Mouse (Mus musculus) kidney, postnatal 0 days (tissue): Measurements from ENCODE around the gene Mapk10. TPM values are rescaled to one million over a fixed set of nuclear protein-coding genes. Genes with fewer than 3 reads are reported as not detected.

ENCODE experiments used
- ATAC-seq: fragments of 200-750 bp; cut with Nextera tagmentation; replicated peaks from 2 replicates; pipeline ENCODE4 v1.8.0; 2017; ENCODE audit warnings: low read depth, moderate number of reproducible peaks, moderate TSS enrichment, moderate library complexity; ENCODE audit not compliant: low FRiP score
- DNase-seq: peaks from one replicate; pipeline ENCODE4 v3.0.0-alpha.2; 2016; ENCODE audit warnings: low spot score
- H3K27ac ChIP-seq: fragments of 300-500 bp; sonication (generic); 2 replicates; pipeline ENCODE4 v1.5.1; 2014; ENCODE audit warnings: mild to moderate bottlenecking
- H3K27me3 ChIP-seq: fragments of 300-500 bp; sonication (generic); 2 replicates; pipeline ENCODE4 v1.6.1; 2014; ENCODE audit warnings: low read length, mixed read lengths; ENCODE audit not compliant: insufficient read depth
- H3K36me3 ChIP-seq: fragments of 300-500 bp; sonication (generic); 2 replicates; pipeline ENCODE4 v1.6.1; 2014; ENCODE audit warnings: low read length, mixed read lengths; ENCODE audit not compliant: insufficient read depth
- H3K4me1 ChIP-seq: fragments of 300-500 bp; sonication (generic); replicated peaks from 2 replicates; pipeline ENCODE4 v1.6.1; 2014; ENCODE audit warnings: antibody characterized with exemption, low read length, mixed read lengths; ENCODE audit not compliant: insufficient read depth
- H3K4me2 ChIP-seq: fragments of 300-500 bp; sonication (generic); 2 replicates; pipeline ENCODE4 v1.6.1; 2014; ENCODE audit warnings: mild to moderate bottlenecking, low read length, moderate library complexity, mixed read lengths
- H3K4me3 ChIP-seq: fragments of 300-500 bp; sonication (generic); replicated peaks from 2 replicates; pipeline ENCODE4 v1.5.1; 2014; ENCODE audit warnings: low read depth, low read length
- H3K9ac ChIP-seq: fragments of 300-500 bp; sonication (generic); 2 replicates; pipeline ENCODE4 v1.6.1; 2014; ENCODE audit warnings: low read depth, low read length
- H3K9me3 ChIP-seq: fragments of 300-500 bp; sonication (generic); replicated peaks from 2 replicates; pipeline ENCODE4 v1.6.1; 2016; ENCODE audit warnings: low read length, inconsistent platforms, mixed read lengths
- CTCF ChIP-seq: IDR thresholded peaks from 2 replicates; pipeline ENCODE4 v1.5.1; 2016; ENCODE audit warnings: antibody characterized with exemption, low read depth, mild to moderate bottlenecking, moderate library complexity
- WGBS: fragments of 180-500 bp; shearing (Covaris S2); extraction: QIAGEN DNeasy Blood & Tissue Kit; methylation state at CpG from one replicate; pipeline ENCODE4 v1.1.7; 2014; 5-methylcytosine and 5-hydroxymethylcytosine counted together
- polyA plus RNA-seq: library from polyadenylated mRNA; unstranded; fragments of >200 nt; fragmentation: Nextera tagmentation; extraction: Ambion mirVana; gene quantifications from 2 replicates; pipeline ENCODE4 v1.2.1, GENCODE M21; 2015

The Mapk10 gene
- polyA plus RNA-seq, 1 experiment from 2014 or later = 0.41 TPM

GRCm38 (mm10) chr5:103020954-103021353 is 190.2 kb downstream of the Mapk10 start:
- Histone ChIP-seq H3K4me2 (no peak overlapping the region), H3K36me3 (no peaks in the 10 kb centered on the region), H3K9ac (no peak overlapping the region), H3K9me3 (no peaks in the 10 kb centered on the region), H3K4me1 (no peaks in the 10 kb centered on the region), H3K4me3 (no peak overlapping the region), H3K27ac (no peak overlapping the region), H3K27me3 (no peaks in the 10 kb centered on the region)
- ATAC-seq (no peak), DNase-seq (no peak)
- WGBS = 53% methylated on average over 3 of the region's 3 CpGs
- no peak for TF ChIP-seq CTCF

GRCm38 (mm10) chr5:103020127-103020526 is 191.0 kb downstream of the Mapk10 start:
- no peak for ATAC-seq

GRCm38 (mm10) chr5:103017637-103018036 is 193.5 kb downstream of the Mapk10 start:
- no peaks in the 10 kb centered on the region for H3K4me1 ChIP-seq
- H3K4me2 ChIP-seq = no peak overlapping the region
- WGBS = 76% methylated on average over 7 of the region's 7 CpGs
- no peaks in the 10 kb centered on the region for H3K27me3 ChIP-seq
- H3K9me3 ChIP-seq = no peaks in the 10 kb centered on the region
- H3K36me3 ChIP-seq = no peaks in the 10 kb centered on the region
- H3K27ac ChIP-seq = no peak overlapping the region
- DNase-seq (no peak), ATAC-seq (no peak)
- no peak for TF ChIP-seq CTCF
- H3K4me3 ChIP-seq = no peak overlapping the region
- no peak overlapping the region for H3K9ac ChIP-seq

More at GRCm38 (mm10) chr5:103020127-103020526, 191.0 kb downstream of the Mapk10 start:
- H3K36me3 ChIP-seq = no peaks in the 10 kb centered on the region
- no peaks in the 10 kb centered on the region for H3K27me3 ChIP-seq
- no peak overlapping the region for H3K9ac ChIP-seq
- 89% methylated on average over 5 of the region's 5 CpGs for WGBS
- TF ChIP-seq CTCF = no peak
- no peak for DNase-seq
- no peak overlapping the region for H3K4me2 ChIP-seq
- H3K27ac ChIP-seq = no peak overlapping the region
- H3K4me1 ChIP-seq = no peaks in the 10 kb centered on the region
- H3K4me3 ChIP-seq = no peak overlapping the region
- H3K9me3 ChIP-seq = no peaks in the 10 kb centered on the region

- WGBS = 92% methylated on average over 4 of the region's 4 CpGs
- Histone ChIP-seq H3K36me3 (no peaks in the 10 kb centered on the region), H3K27me3 (no peaks in the 10 kb centered on the region), H3K4me2 (no peak overlapping the region), H3K9ac (no peak overlapping the region), H3K4me1 (no peaks in the 10 kb centered on the region), H3K9me3 (no peaks in the 10 kb centered on the region), H3K27ac (no peak overlapping the region), H3K4me3 (no peak overlapping the region)
- no peak for TF ChIP-seq CTCF
- ATAC-seq (no peak), DNase-seq (no peak)
Observed at GRCm38 (mm10) chr5:103014309-103014708, 196.8 kb downstream of the Mapk10 start.

- H3K27me3 ChIP-seq = no peaks in the 10 kb centered on the region
- H3K9ac ChIP-seq = no peak overlapping the region
- H3K4me2 ChIP-seq = no peak overlapping the region
- no peak overlapping the region for H3K4me3 ChIP-seq
- DNase-seq = no peak
- no peaks in the 10 kb centered on the region for H3K36me3 ChIP-seq
- no peaks in the 10 kb centered on the region for H3K9me3 ChIP-seq
- no peaks in the 10 kb centered on the region for H3K4me1 ChIP-seq
- no peak for ATAC-seq
- no peak overlapping the region for H3K27ac ChIP-seq
- no peak for TF ChIP-seq CTCF
- 76% methylated on average over 4 of the region's 4 CpGs for WGBS
Observed at GRCm38 (mm10) chr5:103008894-103009293, 202.2 kb downstream of the Mapk10 start.

- 52% methylated on average over 7 of the region's 7 CpGs for WGBS
- DNase-seq = no peak
- Histone ChIP-seq H3K4me2 (no peak overlapping the region), H3K9me3 (no peaks in the 10 kb centered on the region), H3K27ac (no peak overlapping the region), H3K4me3 (no peak overlapping the region), H3K27me3 (no peaks in the 10 kb centered on the region), H3K4me1 (no peaks in the 10 kb centered on the region), H3K9ac (no peak overlapping the region), H3K36me3 (no peaks in the 10 kb centered on the region)
- no peak for ATAC-seq
- TF ChIP-seq CTCF = no peak
Observed at GRCm38 (mm10) chr5:103002116-103002515, 209.0 kb downstream of the Mapk10 start.

- Histone ChIP-seq H3K36me3 (no peaks in the 10 kb centered on the region), H3K9me3 (no peaks in the 10 kb centered on the region), H3K27me3 (no peaks in the 10 kb centered on the region), H3K9ac (no peak overlapping the region), H3K4me3 (no peak overlapping the region), H3K27ac (no peak overlapping the region), H3K4me2 (no peak overlapping the region), H3K4me1 (no peaks in the 10 kb centered on the region)
- DNase-seq (no peak), ATAC-seq (no peak)
- WGBS = 91% methylated on average over 6 of the region's 6 CpGs
- no peak for TF ChIP-seq CTCF
Observed at GRCm38 (mm10) chr5:103000572-103000971, 210.6 kb downstream of the Mapk10 start.
